Mouse (Mus musculus) heart, postnatal 0 days (tissue): Measurements from ENCODE around the gene Ophn1. TPM values are rescaled to one million over a fixed set of nuclear protein-coding genes. Genes with fewer than 3 reads are reported as not detected.

ENCODE experiments used
- ATAC-seq: fragments of 200-750 bp; cut with Nextera tagmentation; 2 replicates; pipeline ENCODE4 v1.8.0; 2017; ENCODE audit warnings: low read depth, moderate number of reproducible peaks, moderate library complexity; ENCODE audit not compliant: insufficient read depth
- DNase-seq: peaks from one replicate; pipeline ENCODE4 v3.0.0-alpha.2; 2016; ENCODE audit warnings: low spot score
- H3K27ac ChIP-seq: fragments of 300-500 bp; sonication (generic); 2 replicates; pipeline ENCODE4 v1.5.1; 2014; ENCODE audit warnings: low read depth, mild to moderate bottlenecking
- H3K27me3 ChIP-seq: fragments of 300-500 bp; sonication (generic); 2 replicates; pipeline ENCODE4 v1.6.1; 2014; ENCODE audit warnings: low read length, mixed read lengths; ENCODE audit not compliant: control insufficient read depth, insufficient read depth
- H3K36me3 ChIP-seq: fragments of 300-500 bp; sonication (generic); replicated peaks from 2 replicates; pipeline ENCODE4 v1.6.1; 2014; ENCODE audit warnings: low read length, mixed read lengths; ENCODE audit not compliant: control insufficient read depth, insufficient read depth
- H3K4me1 ChIP-seq: fragments of 300-500 bp; sonication (generic); 2 replicates; pipeline ENCODE4 v1.6.1; 2014; ENCODE audit warnings: antibody characterized with exemption; ENCODE audit not compliant: control insufficient read depth, insufficient read depth
- H3K4me2 ChIP-seq: fragments of 300-500 bp; sonication (generic); 2 replicates; pipeline ENCODE4 v1.6.1; 2014; ENCODE audit warnings: low read depth, mild to moderate bottlenecking, low read length, moderate library complexity
- H3K4me3 ChIP-seq: fragments of 300-500 bp; sonication (generic); 2 replicates; pipeline ENCODE4 v1.5.1; 2014; ENCODE audit warnings: low read depth, low read length
- H3K9ac ChIP-seq: fragments of 300-500 bp; sonication (generic); replicated peaks from 2 replicates; pipeline ENCODE4 v1.6.1; 2014; ENCODE audit warnings: low read depth, low read length, mixed read lengths
- H3K9me3 ChIP-seq: fragments of 300-500 bp; sonication (generic); replicated peaks from 2 replicates; pipeline ENCODE4 v1.6.1; 2016; ENCODE audit warnings: low read length; ENCODE audit not compliant: control insufficient read depth
- CTCF ChIP-seq: IDR thresholded peaks from 2 replicates; pipeline ENCODE4 v1.5.1; 2016; ENCODE audit warnings: antibody characterized with exemption, control low read depth, low read depth
- EP300 ChIP-seq: IDR thresholded peaks from 2 replicates; pipeline ENCODE4 v1.6.1; 2016; ENCODE audit warnings: antibody characterized with exemption, low read depth
- WGBS: fragments of 180-500 bp; shearing (Covaris S2); extraction: QIAGEN DNeasy Blood & Tissue Kit; methylation state at CpG from one replicate; pipeline ENCODE4 v1.1.7; 2014; 5-methylcytosine and 5-hydroxymethylcytosine counted together
- polyA plus RNA-seq: library from polyadenylated mRNA; unstranded; fragments of >200 nt; fragmentation: Nextera tagmentation; extraction: Ambion mirVana; gene quantifications from 2 replicates; pipeline ENCODE4 v1.2.1, GENCODE M21; 2015
- total RNA-seq: library from RNA; depleted of rRNA; stranded (reverse); fragments of >200 nt; gene quantifications from 2 replicates; pipeline ENCODE4 v1.2.3, GENCODE M21; 2014; ENCODE audit warnings: low replicate concordance

Gene Ophn1
- total and polyA plus RNA-seq, 2 experiments from 2014 or later, result 7.6 to 22.2 TPM

GRCm38 (mm10) chrX:98803813-98804212, 87.0 kb downstream of the Ophn1 start:
- H3K27me3 ChIP-seq, result no peaks in the 10 kb centered on the region
- H3K4me3 ChIP-seq, result no peak overlapping the region
- H3K4me2 ChIP-seq, result no peak overlapping the region
- ATAC-seq (no peak), DNase-seq (no peak)
- no peaks in the 10 kb centered on the region for H3K9me3 ChIP-seq
- no peaks in the 10 kb centered on the region for H3K36me3 ChIP-seq
- no peak overlapping the region for H3K27ac ChIP-seq
- H3K4me1 ChIP-seq, result no peaks in the 10 kb centered on the region
- TF ChIP-seq EP300, result no peak
- no peak for TF ChIP-seq CTCF
- no peak overlapping the region for H3K9ac ChIP-seq

GRCm38 (mm10) chrX:98774247-98774950, 116.4 kb downstream of the Ophn1 start:
- H3K4me3 ChIP-seq, result no peak overlapping the region
- H3K9me3 ChIP-seq, result no peaks in the 10 kb centered on the region
- no peak for DNase-seq
- no peaks in the 10 kb centered on the region for H3K27me3 ChIP-seq
- no peaks in the 10 kb centered on the region for H3K36me3 ChIP-seq
- TF ChIP-seq EP300 (no peak), CTCF (no peak)
- no peak overlapping the region for H3K27ac ChIP-seq
- H3K9ac ChIP-seq, result no peak overlapping the region
- H3K4me1 ChIP-seq, result no peaks in the 10 kb centered on the region
- 63% methylated on average over 4 of the region's 4 CpGs for WGBS
- no peak overlapping the region for H3K4me2 ChIP-seq
- no peak for ATAC-seq

GRCm38 (mm10) chrX:98755089-98755488, 135.7 kb downstream of the Ophn1 start:
- no peak overlapping the region for H3K9ac ChIP-seq
- H3K9me3 ChIP-seq, result no peaks in the 10 kb centered on the region
- H3K4me3 ChIP-seq, result no peak overlapping the region
- H3K27ac ChIP-seq, result no peak overlapping the region
- TF ChIP-seq EP300 (no peak), CTCF (no peak)
- no peaks in the 10 kb centered on the region for H3K4me1 ChIP-seq
- H3K36me3 ChIP-seq, result no peaks in the 10 kb centered on the region
- H3K4me2 ChIP-seq, result no peak overlapping the region
- 68% methylated on average over 2 of the region's 2 CpGs for WGBS
- H3K27me3 ChIP-seq, result no peaks in the 10 kb centered on the region
- ATAC-seq (no peak), DNase-seq (no peak)

GRCm38 (mm10) chrX:98751279-98751817, 139.5 kb downstream of the Ophn1 start:
- 74% methylated on average over 1 of the region's 1 CpGs for WGBS
- Histone ChIP-seq H3K4me3 (no peak overlapping the region), H3K27me3 (no peaks in the 10 kb centered on the region), H3K9ac (no peak overlapping the region), H3K36me3 (no peaks in the 10 kb centered on the region), H3K9me3 (no peaks in the 10 kb centered on the region), H3K4me2 (no peak overlapping the region), H3K4me1 (no peaks in the 10 kb centered on the region), H3K27ac (no peak overlapping the region)
- DNase-seq (no peak), ATAC-seq (no peak)
- TF ChIP-seq CTCF, result no peak
- no peak for TF ChIP-seq EP300

- ATAC-seq, result no peak
- no peaks in the 10 kb centered on the region for H3K36me3 ChIP-seq
- WGBS, result 64% methylated on average over 5 of the region's 5 CpGs
- no peak overlapping the region for H3K4me2 ChIP-seq
- no peak overlapping the region for H3K9ac ChIP-seq
- H3K4me3 ChIP-seq, result no peak overlapping the region
- no peak overlapping the region for H3K27ac ChIP-seq
- TF ChIP-seq EP300 (no peak), CTCF (no peak)
- H3K9me3 ChIP-seq, result no peaks in the 10 kb centered on the region
- no peaks in the 10 kb centered on the region for H3K4me1 ChIP-seq
- H3K27me3 ChIP-seq, result no peaks in the 10 kb centered on the region
- DNase-seq, result no peak
These were observed 154.1 kb downstream of the Ophn1 start for GRCm38 (mm10) chrX:98736758-98737157.

GRCm38 (mm10) chrX:98722991-98723390, 167.8 kb downstream of the Ophn1 start:
- TF ChIP-seq CTCF, result no peak
- TF ChIP-seq EP300, result no peak
- WGBS, result 54% methylated on average over 10 of the region's 10 CpGs
- Histone ChIP-seq H3K9ac (no peak overlapping the region), H3K27ac (no peak overlapping the region), H3K4me2 (no peak overlapping the region), H3K9me3 (no peaks in the 10 kb centered on the region), H3K4me1 (0 out of 2 replicates have a peak, but pooled peaks cover 4% of the 10 kb centered on the region), H3K27me3 (no peaks in the 10 kb centered on the region), H3K36me3 (no peaks in the 10 kb centered on the region), H3K4me3 (no peak overlapping the region)
- DNase-seq (no peak), ATAC-seq (no peak)
